Mouse (Mus musculus): ENCODE data around the gene Srebf1. TPM values are rescaled to one million over a fixed set of nuclear protein-coding genes. Genes with fewer than 3 reads are reported as not detected.

The Srebf1 gene
- polyA plus RNA-seq, 1 experiment from 2014 or later = 51.7 TPM

GRCm38 (mm10) chr11:60213266-60213665, 9.1 kb downstream of the Srebf1 start:
- peak overlapping the region; percentile 5; the same call in 1 of the 2 replicates for H3K9ac ChIP-seq (ENCODE audit: low read depth, low read length)
- H3K36me3 ChIP-seq (ENCODE audit: control insufficient read depth, insufficient read depth) = peaks cover 5% of the 10 kb centered on the region
- no peaks in the 10 kb centered on the region for H3K9me3 ChIP-seq (replicated peaks; ENCODE audit: control insufficient read depth, low read length)
- 72% methylated on average over 6 of the region's 6 CpGs for WGBS (ENCODE audit: insufficient replicate concordance)
- H3K4me1 ChIP-seq (ENCODE audit: control insufficient read depth, low read depth, low read length) = peaks cover 80% of the 10 kb centered on the region
- no peak overlapping the region for H3K27ac ChIP-seq (ENCODE audit: low read length)
- no peak overlapping the region for H3K4me2 ChIP-seq (ENCODE audit: low read depth, low read length)
- no peak overlapping the region for H3K4me3 ChIP-seq (ENCODE audit: low read depth, low read length)
- no peak for ATAC-seq (ENCODE audit: low read depth)
- H3K27me3 ChIP-seq (ENCODE audit: control insufficient read depth, insufficient read depth, low read depth, low read length) = no peaks in the 10 kb centered on the region

GRCm38 (mm10) chr11:60211761-60212160, 10.6 kb downstream of the Srebf1 start:
- no peak overlapping the region for H3K4me2 ChIP-seq (ENCODE audit: low read depth, low read length)
- H3K9me3 ChIP-seq (replicated peaks; ENCODE audit: control insufficient read depth, low read length) = no peaks in the 10 kb centered on the region
- H3K27ac ChIP-seq (ENCODE audit: low read length) = no peak overlapping the region
- H3K36me3 ChIP-seq (ENCODE audit: control insufficient read depth, insufficient read depth) = peaks cover 4% of the 10 kb centered on the region; the same call in 1 of the 2 replicates
- no peak overlapping the region for H3K9ac ChIP-seq (ENCODE audit: low read depth, low read length)
- WGBS (ENCODE audit: insufficient replicate concordance) = 63% methylated on average over 12 of the region's 12 CpGs
- ATAC-seq (ENCODE audit: low read depth) = no peak
- peaks cover 71% of the 10 kb centered on the region for H3K4me1 ChIP-seq (ENCODE audit: control insufficient read depth, low read depth, low read length)
- no peaks in the 10 kb centered on the region for H3K27me3 ChIP-seq (ENCODE audit: control insufficient read depth, insufficient read depth, low read depth, low read length)
- no peak overlapping the region for H3K4me3 ChIP-seq (ENCODE audit: low read depth, low read length)

- no peaks in the 10 kb centered on the region for H3K9me3 ChIP-seq (replicated peaks; ENCODE audit: control insufficient read depth, low read length)
- no peaks in the 10 kb centered on the region for H3K27me3 ChIP-seq (ENCODE audit: control insufficient read depth, insufficient read depth, low read depth, low read length)
- H3K4me2 ChIP-seq (ENCODE audit: low read depth, low read length) = peak overlapping the region; percentile 78
- WGBS (ENCODE audit: insufficient replicate concordance) = 59% methylated on average over 3 of the region's 3 CpGs
- peak overlapping the region; percentile 63 for H3K9ac ChIP-seq (ENCODE audit: low read depth, low read length)
- H3K4me1 ChIP-seq (ENCODE audit: control insufficient read depth, low read depth, low read length) = peaks cover 72% of the 10 kb centered on the region
- no peak for ATAC-seq (ENCODE audit: low read depth)
- H3K27ac ChIP-seq (ENCODE audit: low read length) = peak overlapping the region; percentile 83
- H3K36me3 ChIP-seq (ENCODE audit: control insufficient read depth, insufficient read depth) = peaks cover 10% of the 10 kb centered on the region
- no peak overlapping the region for H3K4me3 ChIP-seq (ENCODE audit: low read depth, low read length)
These were observed 11.2 kb downstream of the Srebf1 start for GRCm38 (mm10) chr11:60211152-60211551.

GRCm38 (mm10) chr11:60210305-60210724, 12.1 kb downstream of the Srebf1 start:
- H3K9me3 ChIP-seq (replicated peaks; ENCODE audit: control insufficient read depth, low read length) = no peaks in the 10 kb centered on the region
- peak overlapping the region; percentile 78 for H3K4me2 ChIP-seq (ENCODE audit: low read depth, low read length)
- peaks cover 16% of the 10 kb centered on the region for H3K36me3 ChIP-seq (ENCODE audit: control insufficient read depth, insufficient read depth)
- WGBS (ENCODE audit: insufficient replicate concordance) = under 1% methylated on average over 47 of the region's 47 CpGs
- H3K4me1 ChIP-seq (ENCODE audit: control insufficient read depth, low read depth, low read length) = peaks cover 71% of the 10 kb centered on the region
- ATAC-seq (ENCODE audit: low read depth) = peak; percentile 91
- H3K27ac ChIP-seq (ENCODE audit: low read length) = peak overlapping the region; percentile 83
- H3K4me3 ChIP-seq (ENCODE audit: low read depth, low read length) = peak overlapping the region; percentile 60
- peak overlapping the region; percentile 63 for H3K9ac ChIP-seq (ENCODE audit: low read depth, low read length)
- no peaks in the 10 kb centered on the region for H3K27me3 ChIP-seq (ENCODE audit: control insufficient read depth, insufficient read depth, low read depth, low read length)

GRCm38 (mm10) chr11:60209933-60210249, 12.5 kb downstream of the Srebf1 start:
- Histone ChIP-seq H3K27me3 (ENCODE audit: control insufficient read depth, insufficient read depth, low read depth, low read length) (no peaks in the 10 kb centered on the region), H3K27ac (ENCODE audit: low read length) (peak overlapping the region; percentile 69), H3K4me2 (ENCODE audit: low read depth, low read length) (peak overlapping the region; percentile 78), H3K4me3 (ENCODE audit: low read depth, low read length) (peak overlapping the region; percentile 60), H3K4me1 (ENCODE audit: control insufficient read depth, low read depth, low read length) (peaks cover 72% of the 10 kb centered on the region), H3K9ac (ENCODE audit: low read depth, low read length) (peak overlapping the region; percentile 58), H3K36me3 (ENCODE audit: control insufficient read depth, insufficient read depth) (peaks cover 20% of the 10 kb centered on the region), H3K9me3 (replicated peaks; ENCODE audit: control insufficient read depth, low read length) (no peaks in the 10 kb centered on the region)
- WGBS (ENCODE audit: insufficient replicate concordance) = 0% methylated on average over 2 of the region's 2 CpGs
- ATAC-seq (ENCODE audit: low read depth) = no peak

- WGBS (ENCODE audit: insufficient replicate concordance) = 28% methylated on average over 7 of the region's 7 CpGs
- H3K4me3 ChIP-seq (ENCODE audit: low read depth, low read length) = peak overlapping the region; percentile 60
- peaks cover 25% of the 10 kb centered on the region for H3K36me3 ChIP-seq (ENCODE audit: control insufficient read depth, insufficient read depth)
- H3K4me2 ChIP-seq (ENCODE audit: low read depth, low read length) = peak overlapping the region; percentile 78
- H3K4me1 ChIP-seq (ENCODE audit: control insufficient read depth, low read depth, low read length) = peaks cover 72% of the 10 kb centered on the region
- H3K9me3 ChIP-seq (replicated peaks; ENCODE audit: control insufficient read depth, low read length) = no peaks in the 10 kb centered on the region
- no peaks in the 10 kb centered on the region for H3K27me3 ChIP-seq (ENCODE audit: control insufficient read depth, insufficient read depth, low read depth, low read length)
- no peak for ATAC-seq (ENCODE audit: low read depth)
- H3K27ac ChIP-seq (ENCODE audit: low read length) = peak overlapping the region; percentile 69
- H3K9ac ChIP-seq (ENCODE audit: low read depth, low read length) = peak overlapping the region; percentile 58
These were observed 13.0 kb downstream of the Srebf1 start for GRCm38 (mm10) chr11:60209217-60209932.

- H3K4me2 ChIP-seq (ENCODE audit: low read depth, low read length) = peak overlapping the region; percentile 78
- ATAC-seq (ENCODE audit: low read depth) = no peak
- H3K4me1 ChIP-seq (ENCODE audit: control insufficient read depth, low read depth, low read length) = peaks cover 72% of the 10 kb centered on the region
- peak overlapping the region; percentile 58 for H3K9ac ChIP-seq (ENCODE audit: low read depth, low read length)
- peak overlapping the region; percentile 69 for H3K27ac ChIP-seq (ENCODE audit: low read length)
- H3K9me3 ChIP-seq (replicated peaks; ENCODE audit: control insufficient read depth, low read length) = no peaks in the 10 kb centered on the region
- peak overlapping the region; percentile 60 for H3K4me3 ChIP-seq (ENCODE audit: low read depth, low read length)
- H3K36me3 ChIP-seq (ENCODE audit: control insufficient read depth, insufficient read depth) = peaks cover 32% of the 10 kb centered on the region
- H3K27me3 ChIP-seq (ENCODE audit: control insufficient read depth, insufficient read depth, low read depth, low read length) = no peaks in the 10 kb centered on the region
- 49% methylated on average over 4 of the region's 4 CpGs for WGBS (ENCODE audit: insufficient replicate concordance)
These were observed 13.7 kb downstream of the Srebf1 start for GRCm38 (mm10) chr11:60208712-60209111.

GRCm38 (mm10) chr11:60208201-60208600, 14.2 kb downstream of the Srebf1 start:
- H3K27ac ChIP-seq (ENCODE audit: low read length) = peak overlapping the region; percentile 69
- peaks cover 67% of the 10 kb centered on the region for H3K4me1 ChIP-seq (ENCODE audit: control insufficient read depth, low read depth, low read length)
- H3K27me3 ChIP-seq (ENCODE audit: control insufficient read depth, insufficient read depth, low read depth, low read length) = no peaks in the 10 kb centered on the region
- WGBS (ENCODE audit: insufficient replicate concordance) = 61% methylated on average over 6 of the region's 6 CpGs
- H3K4me2 ChIP-seq (ENCODE audit: low read depth, low read length) = peak overlapping the region; percentile 78
- H3K4me3 ChIP-seq (ENCODE audit: low read depth, low read length) = peak overlapping the region; percentile 60
- no peaks in the 10 kb centered on the region for H3K9me3 ChIP-seq (replicated peaks; ENCODE audit: control insufficient read depth, low read length)
- no peak for ATAC-seq (ENCODE audit: low read depth)
- peak overlapping the region; percentile 58 for H3K9ac ChIP-seq (ENCODE audit: low read depth, low read length)
- H3K36me3 ChIP-seq (ENCODE audit: control insufficient read depth, insufficient read depth) = peaks cover 37% of the 10 kb centered on the region

GRCm38 (mm10) chr11:60206207-60206606, 16.2 kb downstream of the Srebf1 start:
- Histone ChIP-seq H3K4me3 (ENCODE audit: low read depth, low read length) (no peak overlapping the region), H3K4me2 (ENCODE audit: low read depth, low read length) (no peak overlapping the region), H3K9me3 (replicated peaks; ENCODE audit: control insufficient read depth, low read length) (no peaks in the 10 kb centered on the region), H3K27me3 (ENCODE audit: control insufficient read depth, insufficient read depth, low read depth, low read length) (no peaks in the 10 kb centered on the region), H3K27ac (ENCODE audit: low read length) (no peak overlapping the region), H3K9ac (ENCODE audit: low read depth, low read length) (no peak overlapping the region), H3K36me3 (ENCODE audit: control insufficient read depth, insufficient read depth) (peaks cover 56% of the 10 kb centered on the region), H3K4me1 (ENCODE audit: control insufficient read depth, low read depth, low read length) (peaks cover 47% of the 10 kb centered on the region)
- 63% methylated on average over 5 of the region's 5 CpGs for WGBS (ENCODE audit: insufficient replicate concordance)
- no peak for ATAC-seq (ENCODE audit: low read depth)

Measured in liver, embryonic 16.5 days (tissue).